Mouse (Mus musculus): ENCODE results near the gene Fxyd3.

The Fxyd3 gene

DNA sequence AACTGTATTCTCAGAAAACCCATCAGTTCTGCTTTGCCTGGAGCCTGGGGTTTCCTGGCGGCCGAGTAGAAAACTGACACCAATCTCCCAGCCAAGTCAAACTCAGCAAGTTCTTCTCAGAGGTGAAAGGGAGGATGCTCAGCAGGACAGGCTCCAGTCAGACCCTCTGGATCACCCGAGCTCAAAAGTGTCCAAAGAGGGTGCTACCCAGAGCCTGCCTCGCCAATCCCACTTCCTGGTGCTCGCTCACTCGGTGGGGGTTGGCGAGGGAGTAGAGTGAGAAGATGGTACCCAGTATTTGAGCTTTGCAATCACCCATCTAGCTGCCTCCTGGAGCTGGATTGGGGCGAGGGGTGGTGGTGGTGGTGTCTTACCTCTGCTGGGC is 35.5 kb downstream of the Fxyd3 start:
- no peak for DNase-seq

GRCm38 (mm10) chr7:31040281-31041022 is 36.1 kb downstream of the Fxyd3 start:
- no peak for DNase-seq

GRCm38 (mm10) chr7:31039011-31039410 is 37.5 kb downstream of the Fxyd3 start:
- no peak for DNase-seq

- DNase-seq = no peak
Observed at GRCm38 (mm10) chr7:31037675-31038074, 38.8 kb downstream of the Fxyd3 start.

GRCm38 (mm10) chr7:31036917-31037316 is 39.6 kb downstream of the Fxyd3 start:
- no peak for DNase-seq

GRCm38 (mm10) chr7:31035291-31035690 is 41.2 kb downstream of the Fxyd3 start:
- no peak for DNase-seq

DNA sequence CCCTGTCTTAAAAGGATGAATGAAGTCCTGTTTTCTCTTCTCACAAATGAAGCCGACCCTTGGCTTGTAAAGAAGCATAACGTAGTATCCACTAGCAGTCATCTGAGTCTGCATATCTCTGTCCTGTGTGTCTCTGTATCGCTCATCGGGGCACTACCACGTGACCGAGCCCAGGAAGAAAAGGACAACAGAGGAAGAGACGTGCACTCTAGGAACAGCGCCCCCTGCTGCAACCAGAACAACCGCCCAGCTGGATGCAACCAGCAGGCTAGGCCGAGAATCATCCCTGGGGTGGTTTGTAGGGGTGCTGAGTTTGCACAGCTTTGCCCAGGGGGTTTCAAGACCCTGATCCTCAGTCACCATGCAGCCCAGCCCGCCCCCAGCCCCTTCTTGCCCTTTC is 41.7 kb downstream of the Fxyd3 start:
- DNase-seq = no peak

DNA sequence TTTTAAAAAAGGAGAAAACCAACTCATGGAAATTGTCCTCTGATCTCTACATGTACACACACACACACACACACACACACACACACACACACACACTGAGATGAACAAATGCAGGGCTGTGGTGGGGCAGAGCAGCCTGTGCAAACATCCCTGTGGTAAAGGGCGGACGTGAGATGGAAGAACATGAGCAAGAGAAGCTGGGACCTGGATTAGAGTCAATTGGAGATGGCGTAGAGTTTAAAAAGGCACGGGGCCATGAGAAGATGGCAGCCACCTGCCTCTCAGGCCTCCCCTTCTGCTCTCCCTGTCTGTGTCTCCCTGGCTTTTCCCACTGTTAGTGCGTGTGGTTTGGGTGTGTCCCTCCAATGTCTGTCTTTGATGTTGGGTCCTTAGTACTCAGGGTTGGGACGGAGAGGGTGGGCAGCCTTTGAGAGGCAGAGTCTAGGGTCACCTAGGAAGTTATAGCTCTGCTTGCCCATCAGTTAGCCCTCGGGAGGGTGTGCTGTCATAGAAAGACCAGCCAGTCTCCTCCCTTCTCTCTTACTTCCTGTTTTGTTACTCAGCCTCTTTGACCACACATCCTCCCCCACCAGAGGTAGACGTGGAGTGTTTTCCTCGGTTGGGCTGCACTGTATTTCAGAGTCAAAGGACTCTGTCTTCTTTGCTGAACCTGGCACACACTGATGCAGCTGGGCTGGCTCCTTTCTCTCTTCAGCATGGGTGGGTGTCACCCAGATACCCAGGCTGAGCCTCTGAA is 42.9 kb downstream of the Fxyd3 start:
- DNase-seq = no peak

DNA sequence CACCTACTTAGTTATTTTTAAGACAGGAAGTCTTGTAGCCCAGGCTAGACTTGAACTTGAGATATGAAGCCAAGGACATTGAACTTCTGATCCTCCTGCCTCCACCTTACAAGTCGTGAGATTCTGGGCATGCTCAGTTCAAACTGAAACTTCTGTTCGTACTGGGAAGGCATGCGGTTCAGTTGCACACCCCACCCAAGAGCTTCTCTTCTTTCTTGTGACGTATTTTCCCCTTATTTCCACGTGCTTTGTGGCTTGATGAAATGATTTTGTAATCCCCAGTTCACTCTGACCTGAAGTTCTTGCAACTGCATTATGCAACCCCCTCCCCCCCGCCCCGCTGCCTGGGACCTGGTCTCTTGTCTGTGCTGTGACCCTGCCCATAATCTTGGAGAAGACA is 44.8 kb downstream of the Fxyd3 start:
- no peak for DNase-seq

- DNase-seq = no peak
Observed at GRCm38 (mm10) chr7:31030717-31031116, 45.8 kb downstream of the Fxyd3 start.

DNA sequence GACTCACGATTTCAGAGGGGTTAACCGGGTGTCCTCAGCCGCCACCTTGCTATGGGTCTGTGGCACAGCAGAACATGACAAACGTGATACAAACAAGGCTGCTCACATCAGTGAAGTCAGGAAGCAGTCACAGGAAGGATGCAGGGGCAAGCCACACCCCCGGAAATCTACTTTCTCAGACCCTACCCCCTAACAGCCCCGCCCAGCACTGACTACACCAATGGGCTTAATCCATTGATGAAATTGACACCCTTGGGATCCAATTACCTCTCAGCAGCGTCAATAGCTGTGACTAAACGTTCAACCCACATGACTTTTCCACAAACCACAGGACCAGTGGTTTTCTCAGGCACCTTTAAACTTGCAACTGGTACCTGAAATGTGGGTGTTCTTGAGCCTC is 47.9 kb downstream of the Fxyd3 start:
- DNase-seq = no peak
